Mouse (Mus musculus): ENCODE measurements around the gene Gmfb. TPM values are rescaled to one million over a fixed set of nuclear protein-coding genes. Genes with fewer than 3 reads are reported as not detected.

The Gmfb gene
- polyA plus RNA-seq, 1 experiment from 2014 or later: 23.9 TPM

DNA sequence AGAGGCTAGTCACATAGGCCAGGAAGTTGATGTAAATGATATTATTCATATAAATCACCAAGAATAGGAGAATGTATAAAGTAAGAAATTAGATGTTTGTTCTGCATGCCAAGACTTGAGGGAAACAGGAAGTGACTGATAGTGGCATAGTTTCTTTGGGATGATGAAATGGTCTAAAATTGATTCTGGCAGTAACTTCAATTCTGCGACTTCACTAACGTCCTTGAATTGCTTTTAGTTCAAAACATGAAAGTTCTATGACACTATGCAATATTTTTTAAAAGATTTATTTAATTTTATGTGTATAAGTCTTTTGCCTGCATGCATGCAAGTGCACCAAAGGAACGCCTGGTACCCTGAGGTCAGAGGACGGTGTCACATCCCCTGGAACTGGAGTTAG is 18.8 kb downstream of the Gmfb start:
- Histone ChIP-seq H3K4me1 (replicated peaks) (peaks cover 12% of the 10 kb centered on the region), H3K9me3 (replicated peaks) (no peaks in the 10 kb centered on the region), H3K9ac (no peak overlapping the region), H3K36me3 (replicated peaks) (peaks cover 7% of the 10 kb centered on the region), H3K27ac (replicated peaks) (no peak overlapping the region), H3K4me2 (no peak overlapping the region), H3K4me3 (replicated peaks) (no peak overlapping the region), H3K27me3 (no peaks in the 10 kb centered on the region)
- no peak for ATAC-seq (ENCODE audit: insufficient read depth)
- WGBS (ENCODE audit: insufficient replicate concordance): 71% methylated on average over 4 of the region's 4 CpGs

GRCm38 (mm10) chr14:46800684-46801345 is 21.2 kb downstream of the Gmfb start:
- ATAC-seq (ENCODE audit: insufficient read depth): peak; percentile 34; the same call in 1 of the 2 replicates
- 67% methylated on average over 3 of the region's 3 CpGs for WGBS (ENCODE audit: insufficient replicate concordance)
- no peaks in the 10 kb centered on the region for H3K9me3 ChIP-seq (replicated peaks)
- no peaks in the 10 kb centered on the region for H3K27me3 ChIP-seq
- H3K36me3 ChIP-seq (replicated peaks): no peaks in the 10 kb centered on the region
- H3K4me2 ChIP-seq: peak overlapping the region; percentile 33; the same call in 1 of the 2 replicates
- no peak overlapping the region for H3K9ac ChIP-seq
- no peak overlapping the region for H3K27ac ChIP-seq (replicated peaks)
- no peak overlapping the region for H3K4me3 ChIP-seq (replicated peaks)
- H3K4me1 ChIP-seq (replicated peaks): peaks cover 12% of the 10 kb centered on the region

DNA sequence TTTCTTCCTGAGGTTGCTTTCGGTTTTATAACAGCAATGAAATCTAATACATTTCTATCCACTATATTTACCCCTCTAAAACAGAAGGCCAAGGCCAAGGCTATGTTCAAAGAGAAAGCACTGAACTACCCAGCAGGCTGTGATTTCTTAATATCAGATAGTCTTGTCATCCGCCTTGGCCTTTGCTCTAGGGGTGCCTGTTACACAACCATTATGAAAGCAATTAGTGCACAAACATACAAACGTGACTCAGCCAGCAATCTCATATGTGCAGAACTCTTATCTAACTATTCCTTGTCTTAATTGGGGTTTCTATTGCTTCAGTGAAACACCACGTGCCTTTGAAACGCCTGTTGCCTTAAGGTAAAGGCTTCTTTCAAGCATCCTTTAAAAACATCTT is 27.9 kb downstream of the Gmfb start:
- Histone ChIP-seq H3K4me2 (no peak overlapping the region), H3K36me3 (replicated peaks) (no peaks in the 10 kb centered on the region), H3K9ac (no peak overlapping the region), H3K4me3 (replicated peaks) (no peak overlapping the region), H3K27me3 (no peaks in the 10 kb centered on the region), H3K27ac (replicated peaks) (no peak overlapping the region), H3K9me3 (replicated peaks) (no peaks in the 10 kb centered on the region), H3K4me1 (replicated peaks) (peaks cover 13% of the 10 kb centered on the region)
- ATAC-seq (ENCODE audit: insufficient read depth): no peak
- WGBS (ENCODE audit: insufficient replicate concordance): 55% methylated on average over 5 of the region's 5 CpGs

DNA sequence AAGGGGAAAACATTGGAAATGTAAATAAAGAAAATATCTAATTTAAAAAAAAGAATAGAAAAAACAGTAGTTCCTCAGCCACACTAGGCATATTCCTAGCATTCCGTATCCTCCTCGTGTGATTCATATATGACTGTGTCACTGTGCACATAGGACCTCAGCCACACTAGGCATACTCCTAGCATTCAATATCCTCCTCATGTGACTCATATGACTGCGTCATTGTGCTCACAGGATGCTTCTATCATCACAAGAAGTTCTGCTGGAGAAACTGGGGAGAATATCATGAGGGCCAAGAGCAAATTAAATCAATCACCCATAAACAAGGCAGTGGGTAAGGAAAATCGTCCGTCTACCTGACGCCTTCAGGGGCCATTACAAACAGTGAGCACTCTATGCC is 31.3 kb downstream of the Gmfb start:
- Histone ChIP-seq H3K4me1 (replicated peaks) (peaks cover 36% of the 10 kb centered on the region), H3K36me3 (replicated peaks) (no peaks in the 10 kb centered on the region), H3K4me2 (no peak overlapping the region), H3K27ac (replicated peaks) (no peak overlapping the region), H3K27me3 (no peaks in the 10 kb centered on the region), H3K9me3 (replicated peaks) (no peaks in the 10 kb centered on the region), H3K4me3 (replicated peaks) (no peak overlapping the region), H3K9ac (no peak overlapping the region)
- ATAC-seq (ENCODE audit: insufficient read depth): no peak
- 82% methylated on average over 6 of the region's 6 CpGs for WGBS (ENCODE audit: insufficient replicate concordance)

- H3K4me3 ChIP-seq (replicated peaks): no peak overlapping the region
- H3K9me3 ChIP-seq (replicated peaks): no peaks in the 10 kb centered on the region
- H3K9ac ChIP-seq: no peak overlapping the region
- no peak overlapping the region for H3K27ac ChIP-seq (replicated peaks)
- 0 out of 2 replicates have a peak, but pooled peaks cover under 1% of the 10 kb centered on the region for H3K36me3 ChIP-seq (replicated peaks)
- ATAC-seq (ENCODE audit: insufficient read depth): no peak
- no peaks in the 10 kb centered on the region for H3K27me3 ChIP-seq
- no peak overlapping the region for H3K4me2 ChIP-seq
- WGBS (ENCODE audit: insufficient replicate concordance): 59% methylated on average over 4 of the region's 4 CpGs
- H3K4me1 ChIP-seq (replicated peaks): peaks cover 37% of the 10 kb centered on the region
These were observed 31.7 kb downstream of the Gmfb start for GRCm38 (mm10) chr14:46790303-46790702.

- Histone ChIP-seq H3K4me1 (replicated peaks) (peaks cover 40% of the 10 kb centered on the region), H3K4me3 (replicated peaks) (peak overlapping the region; percentile 98), H3K36me3 (replicated peaks) (peaks cover 10% of the 10 kb centered on the region), H3K27me3 (no peaks in the 10 kb centered on the region), H3K4me2 (peak overlapping the region; percentile 82), H3K9me3 (replicated peaks) (no peaks in the 10 kb centered on the region), H3K9ac (no peak overlapping the region), H3K27ac (replicated peaks) (peak overlapping the region; percentile 29; the same call in 1 of the 2 replicates)
- 7% methylated on average over 8 of the region's 8 CpGs for WGBS (ENCODE audit: insufficient replicate concordance)
- ATAC-seq (ENCODE audit: insufficient read depth): no peak
These were observed 33.5 kb downstream of the Gmfb start for GRCm38 (mm10) chr14:46788505-46788901.

- WGBS (ENCODE audit: insufficient replicate concordance): under 1% methylated on average over 86 of the region's 86 CpGs
- peaks cover 40% of the 10 kb centered on the region for H3K4me1 ChIP-seq (replicated peaks)
These were observed 34.1 kb downstream of the Gmfb start, which contains the start of gene Cnih1 for GRCm38 (mm10) chr14:46787787-46788504. Cnih1 (minus strand) TSS chr14:46788411.

DNA sequence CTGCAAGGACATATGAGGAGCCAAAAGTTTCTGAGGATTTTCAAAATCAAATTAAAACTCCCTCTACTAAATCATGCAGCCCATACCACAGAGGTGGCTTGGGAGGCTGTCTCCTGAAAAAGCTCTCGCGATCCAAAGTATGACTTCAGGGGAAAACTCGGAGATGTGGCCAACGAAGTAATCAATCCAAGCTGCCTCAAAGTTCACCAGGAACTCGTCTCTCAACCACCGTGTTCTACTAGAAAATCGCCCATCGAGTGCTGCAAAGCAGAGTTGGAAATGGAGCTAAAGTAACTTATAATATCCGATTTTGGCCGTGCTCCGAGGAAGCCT is 34.6 kb downstream of the Gmfb start:
- Histone ChIP-seq H3K36me3 (replicated peaks) (peaks cover 20% of the 10 kb centered on the region), H3K4me1 (replicated peaks) (peaks cover 40% of the 10 kb centered on the region)

More at GRCm38 (mm10) chr14:46787787-46788504, 34.1 kb downstream of the Gmfb start, which contains the start of gene Cnih1:
- Histone ChIP-seq H3K4me3 (replicated peaks) (peak within 1 kb of the TSS; percentile 98), H3K36me3 (replicated peaks) (peaks cover 15% of the 10 kb centered on the region), H3K27ac (replicated peaks) (peak within 1 kb of the TSS; percentile 96), H3K27me3 (no peaks in the 10 kb centered on the region), H3K9ac (peak within 1 kb of the TSS; percentile 99), H3K9me3 (replicated peaks) (no peaks in the 10 kb centered on the region), H3K4me2 (peak within 1 kb of the TSS; percentile 82)
- ATAC-seq (ENCODE audit: insufficient read depth): peak; percentile 98

GRCm38 (mm10) chr14:46785247-46785646 is 36.8 kb downstream of the Gmfb start:
- no peaks in the 10 kb centered on the region for H3K27me3 ChIP-seq
- ATAC-seq (ENCODE audit: insufficient read depth): no peak
- no peak overlapping the region for H3K4me3 ChIP-seq (replicated peaks)
- peaks cover 41% of the 10 kb centered on the region for H3K4me1 ChIP-seq (replicated peaks)
- H3K9ac ChIP-seq: no peak overlapping the region
- 88% methylated on average over 5 of the region's 5 CpGs for WGBS (ENCODE audit: insufficient replicate concordance)
- no peak overlapping the region for H3K4me2 ChIP-seq
- no peaks in the 10 kb centered on the region for H3K9me3 ChIP-seq (replicated peaks)
- no peak overlapping the region for H3K27ac ChIP-seq (replicated peaks)
- H3K36me3 ChIP-seq (replicated peaks): peaks cover 37% of the 10 kb centered on the region

More for the DNA sequence above, 34.6 kb downstream of the Gmfb start:
- Histone ChIP-seq H3K27me3 (no peaks in the 10 kb centered on the region), H3K4me3 (replicated peaks) (peak overlapping the region; percentile 98), H3K9ac (peak overlapping the region; percentile 99), H3K9me3 (replicated peaks) (no peaks in the 10 kb centered on the region), H3K27ac (replicated peaks) (peak overlapping the region; percentile 96), H3K4me2 (peak overlapping the region; percentile 82)
- no peak for ATAC-seq (ENCODE audit: insufficient read depth)
- WGBS (ENCODE audit: insufficient replicate concordance): under 1% methylated on average over 11 of the region's 11 CpGs

GRCm38 (mm10) chr14:46783327-46783926 is 38.6 kb downstream of the Gmfb start:
- Histone ChIP-seq H3K9ac (no peak overlapping the region), H3K36me3 (replicated peaks) (peaks cover 55% of the 10 kb centered on the region), H3K4me2 (no peak overlapping the region), H3K4me1 (replicated peaks) (peaks cover 22% of the 10 kb centered on the region), H3K27me3 (no peaks in the 10 kb centered on the region), H3K9me3 (replicated peaks) (peaks cover 8% of the 10 kb centered on the region; the same call in 1 of the 2 replicates), H3K27ac (replicated peaks) (no peak overlapping the region), H3K4me3 (replicated peaks) (no peak overlapping the region)
- ATAC-seq (ENCODE audit: insufficient read depth): no peak
- 84% methylated on average over 10 of the region's 10 CpGs for WGBS (ENCODE audit: insufficient replicate concordance)

- Histone ChIP-seq H3K4me1 (replicated peaks) (peaks cover 18% of the 10 kb centered on the region), H3K9me3 (replicated peaks) (peaks cover 8% of the 10 kb centered on the region; the same call in 1 of the 2 replicates), H3K27ac (replicated peaks) (no peak overlapping the region), H3K9ac (no peak overlapping the region), H3K27me3 (no peaks in the 10 kb centered on the region), H3K36me3 (replicated peaks) (peaks cover 66% of the 10 kb centered on the region), H3K4me3 (replicated peaks) (no peak overlapping the region), H3K4me2 (no peak overlapping the region)
- 82% methylated on average over 8 of the region's 8 CpGs for WGBS (ENCODE audit: insufficient replicate concordance)
- no peak for ATAC-seq (ENCODE audit: insufficient read depth)
These were observed 39.7 kb downstream of the Gmfb start for GRCm38 (mm10) chr14:46782187-46782828.
